Mouse (Mus musculus): ENCODE data around the gene Csf3r.
"Not testable (repeated sequence)": the region's sequence is repeated elsewhere in the genome, so short reads cannot be mapped to it uniquely, and the experiment has no call there.

Csf3r gene

GRCm38 (mm10) chr4:126024303-126024900 lies at the start of gene Csf3r:
Gene Csf3r, plus strand, starts transcription at chr4:126024550.
- no peak for DNase-seq (ENCODE audit: low read depth, low spot score)

- DNase-seq (ENCODE audit: low read depth, low spot score) = no peak
These were observed 46.6 kb upstream of the Csf3r start for GRCm38 (mm10) chr4:125977768-125978167.

- DNase-seq (ENCODE audit: low read depth, low spot score) = no peak
These were observed 41.1 kb upstream of the Csf3r start for GRCm38 (mm10) chr4:125983279-125983678.

- not testable (repeated sequence) for DNase-seq (ENCODE audit: low read depth, low spot score)
These were observed 38.6 kb upstream of the Csf3r start for GRCm38 (mm10) chr4:125985703-125986102.

GRCm38 (mm10) chr4:125987071-125987470 lies 37.3 kb upstream of the Csf3r start:
- DNase-seq (ENCODE audit: low read depth, low spot score) = no peak

- DNase-seq (ENCODE audit: low read depth, low spot score) = no peak
These were observed 35.3 kb upstream of the Csf3r start for GRCm38 (mm10) chr4:125989061-125989460.

GRCm38 (mm10) chr4:125990143-125990542 lies 34.2 kb upstream of the Csf3r start:
- DNase-seq (ENCODE audit: low read depth, low spot score) = peak; percentile 6

- no peak for DNase-seq (ENCODE audit: low read depth, low spot score)
These were observed 32.1 kb upstream of the Csf3r start for GRCm38 (mm10) chr4:125992206-125992605.

GRCm38 (mm10) chr4:125992906-125993305 lies 31.4 kb upstream of the Csf3r start:
- DNase-seq (ENCODE audit: low read depth, low spot score) = no peak

- no peak for DNase-seq (ENCODE audit: low read depth, low spot score)
These were observed 27.8 kb upstream of the Csf3r start for GRCm38 (mm10) chr4:125996576-125996975.

- no peak for DNase-seq (ENCODE audit: low read depth, low spot score)
These were observed 26.5 kb upstream of the Csf3r start for GRCm38 (mm10) chr4:125997826-125998225.

GRCm38 (mm10) chr4:126001311-126002199 lies 22.8 kb upstream of the Csf3r start:
- no peak for DNase-seq (ENCODE audit: low read depth, low spot score)

GRCm38 (mm10) chr4:126017676-126018332 lies 6.5 kb upstream of the Csf3r start:
- no peak for DNase-seq (ENCODE audit: low read depth, low spot score)

- DNase-seq (ENCODE audit: low read depth, low spot score) = no peak
These were observed 5.3 kb upstream of the Csf3r start for GRCm38 (mm10) chr4:126018966-126019538.

GRCm38 (mm10) chr4:126025801-126026200 lies 1.5 kb downstream of the Csf3r start:
- DNase-seq (ENCODE audit: low read depth, low spot score) = no peak

- DNase-seq (ENCODE audit: low read depth, low spot score) = no peak
These were observed 3.6 kb downstream of the Csf3r start for GRCm38 (mm10) chr4:126027980-126028379.

GRCm38 (mm10) chr4:126029042-126029441 lies 4.7 kb downstream of the Csf3r start:
- DNase-seq (ENCODE audit: low read depth, low spot score) = no peak

GRCm38 (mm10) chr4:126030705-126031104 lies 6.4 kb downstream of the Csf3r start:
- no peak for DNase-seq (ENCODE audit: low read depth, low spot score)

GRCm38 (mm10) chr4:126035413-126035812 lies 11.1 kb downstream of the Csf3r start:
- DNase-seq (ENCODE audit: low read depth, low spot score) = no peak

GRCm38 (mm10) chr4:126046851-126047585 lies 22.7 kb downstream of the Csf3r start, which contains the start of gene Mrps15:
Gene Mrps15, plus strand, starts transcription at chr4:126046925.
- DNase-seq (ENCODE audit: low read depth, low spot score) = peak; percentile 75

- DNase-seq (ENCODE audit: low read depth, low spot score) = no peak
These were observed 27.3 kb downstream of the Csf3r start for GRCm38 (mm10) chr4:126051617-126052016.
